Mouse (Mus musculus) forebrain, embryonic 15.5 days (tissue): ENCODE data around the gene Gm47996. TPM values are rescaled to one million over a fixed set of nuclear protein-coding genes. Genes with fewer than 3 reads are reported as not detected.

Experiments used
- ATAC-seq: fragments of 200-750 bp; cut with Nextera tagmentation; replicated peaks from 2 replicates; pipeline ENCODE4 v1.8.0; 2017; ENCODE audit warnings: mild to moderate bottlenecking, moderate TSS enrichment, moderate library complexity
- H3K27ac ChIP-seq: fragments of 300-500 bp; sonication (generic); replicated peaks from 2 replicates; pipeline ENCODE4 v1.5.1; 2015; ENCODE audit warnings: mild to moderate bottlenecking, inconsistent platforms
- H3K27me3 ChIP-seq: fragments of 300-500 bp; sonication (generic); 2 replicates; pipeline ENCODE4 v1.6.1; 2015; ENCODE audit warnings: inconsistent platforms
- H3K36me3 ChIP-seq: fragments of 300-500 bp; sonication (generic); 2 replicates; pipeline ENCODE4 v1.6.1; 2015; ENCODE audit warnings: mild to moderate bottlenecking, inconsistent platforms
- H3K4me1 ChIP-seq: fragments of 300-500 bp; sonication (generic); 2 replicates; pipeline ENCODE4 v1.6.1; 2015; ENCODE audit warnings: inconsistent platforms
- H3K4me2 ChIP-seq: fragments of 300-500 bp; sonication (generic); replicated peaks from 2 replicates; pipeline ENCODE4 v1.6.1; 2015; ENCODE audit warnings: mild to moderate bottlenecking, inconsistent platforms
- H3K4me3 ChIP-seq: fragments of 300-500 bp; sonication (generic); 2 replicates; pipeline ENCODE4 v1.5.1; 2015; ENCODE audit warnings: mild to moderate bottlenecking, inconsistent platforms
- H3K9ac ChIP-seq: fragments of 300-500 bp; sonication (generic); replicated peaks from 2 replicates; pipeline ENCODE4 v1.6.1; 2015; ENCODE audit warnings: mild to moderate bottlenecking, inconsistent platforms
- H3K9me3 ChIP-seq: fragments of 300-500 bp; sonication (generic); 2 replicates; pipeline ENCODE4 v1.6.1; 2016; ENCODE audit warnings: inconsistent platforms
- WGBS: fragments of 180-500 bp; shearing (Covaris S2); methylation state at CpG from one replicate; pipeline ENCODE4 v1.1.7; 2015; ENCODE audit warnings: mixed read lengths; 5-methylcytosine and 5-hydroxymethylcytosine counted together
- polyA plus RNA-seq: library from polyadenylated mRNA; unstranded; fragments of >200 nt; fragmentation: Nextera tagmentation; extraction: Ambion mirVana; gene quantifications from 2 replicates; pipeline ENCODE4 v1.2.1, GENCODE M21; 2015

Gm47996 gene
- polyA plus RNA-seq, 1 experiment from 2014 or later = not detected

GRCm38 (mm10) chr1:151235574-151235973 lies 25.6 kb downstream of the Gm47996 start:
- 0 out of 2 replicates have a peak, but pooled peaks cover 4% of the 10 kb centered on the region for H3K9me3 ChIP-seq
- H3K4me3 ChIP-seq = no peak overlapping the region
- no peaks in the 10 kb centered on the region for H3K36me3 ChIP-seq
- ATAC-seq = no peak
- H3K27ac ChIP-seq = no peak overlapping the region
- H3K27me3 ChIP-seq = no peaks in the 10 kb centered on the region
- WGBS = 10% methylated on average over 2 of the region's 2 CpGs
- H3K4me2 ChIP-seq = no peak overlapping the region
- H3K4me1 ChIP-seq = no peaks in the 10 kb centered on the region
- H3K9ac ChIP-seq = no peak overlapping the region

- H3K27ac ChIP-seq = no peak overlapping the region
- H3K4me2 ChIP-seq = no peak overlapping the region
- H3K27me3 ChIP-seq = no peaks in the 10 kb centered on the region
- no peak overlapping the region for H3K9ac ChIP-seq
- no peaks in the 10 kb centered on the region for H3K36me3 ChIP-seq
- no peak overlapping the region for H3K4me3 ChIP-seq
- H3K4me1 ChIP-seq = no peaks in the 10 kb centered on the region
- ATAC-seq = no peak
- H3K9me3 ChIP-seq = 0 out of 2 replicates have a peak, but pooled peaks cover 4% of the 10 kb centered on the region
- WGBS = 73% methylated on average over 13 of the region's 13 CpGs
Observed at GRCm38 (mm10) chr1:151236141-151236930, 26.4 kb downstream of the Gm47996 start.

GRCm38 (mm10) chr1:151237780-151238179 lies 27.8 kb downstream of the Gm47996 start:
- 90% methylated on average over 3 of the region's 3 CpGs for WGBS
- Histone ChIP-seq H3K27me3 (no peaks in the 10 kb centered on the region), H3K4me3 (no peak overlapping the region), H3K9ac (no peak overlapping the region), H3K27ac (no peak overlapping the region), H3K4me1 (no peaks in the 10 kb centered on the region), H3K4me2 (no peak overlapping the region), H3K9me3 (0 out of 2 replicates have a peak, but pooled peaks cover 4% of the 10 kb centered on the region), H3K36me3 (no peaks in the 10 kb centered on the region)
- no peak for ATAC-seq

- 87% methylated on average over 4 of the region's 4 CpGs for WGBS
- H3K9me3 ChIP-seq = 0 out of 2 replicates have a peak, but pooled peaks cover 4% of the 10 kb centered on the region
- H3K4me1 ChIP-seq = no peaks in the 10 kb centered on the region
- H3K4me2 ChIP-seq = no peak overlapping the region
- no peaks in the 10 kb centered on the region for H3K27me3 ChIP-seq
- no peak overlapping the region for H3K27ac ChIP-seq
- no peak overlapping the region for H3K9ac ChIP-seq
- H3K36me3 ChIP-seq = no peaks in the 10 kb centered on the region
- no peak for ATAC-seq
- H3K4me3 ChIP-seq = no peak overlapping the region
Observed at GRCm38 (mm10) chr1:151243332-151243731, 33.4 kb downstream of the Gm47996 start.

- 87% methylated on average over 5 of the region's 5 CpGs for WGBS
Observed at GRCm38 (mm10) chr1:151244013-151244412, 34.1 kb downstream of the Gm47996 start.

GRCm38 (mm10) chr1:151244761-151245160 lies 34.8 kb downstream of the Gm47996 start:
- no peak for ATAC-seq
- Histone ChIP-seq H3K9me3 (0 out of 2 replicates have a peak, but pooled peaks cover 4% of the 10 kb centered on the region), H3K4me3 (no peak overlapping the region), H3K4me2 (no peak overlapping the region), H3K4me1 (no peaks in the 10 kb centered on the region), H3K9ac (no peak overlapping the region), H3K27me3 (no peaks in the 10 kb centered on the region), H3K27ac (no peak overlapping the region), H3K36me3 (no peaks in the 10 kb centered on the region)
- WGBS = 94% methylated on average over 4 of the region's 4 CpGs

More at GRCm38 (mm10) chr1:151244013-151244412, 34.1 kb downstream of the Gm47996 start:
- Histone ChIP-seq H3K4me2 (no peak overlapping the region), H3K9me3 (0 out of 2 replicates have a peak, but pooled peaks cover 4% of the 10 kb centered on the region), H3K27ac (no peak overlapping the region), H3K4me1 (no peaks in the 10 kb centered on the region), H3K36me3 (no peaks in the 10 kb centered on the region), H3K27me3 (no peaks in the 10 kb centered on the region), H3K4me3 (no peak overlapping the region), H3K9ac (no peak overlapping the region)
- no peak for ATAC-seq

GRCm38 (mm10) chr1:151245165-151245564 lies 35.2 kb downstream of the Gm47996 start:
- no peak overlapping the region for H3K4me3 ChIP-seq

GRCm38 (mm10) chr1:151245846-151246245 lies 35.9 kb downstream of the Gm47996 start:
- 68% methylated on average over 2 of the region's 2 CpGs for WGBS
- H3K27ac ChIP-seq = no peak overlapping the region
- H3K9me3 ChIP-seq = no peaks in the 10 kb centered on the region
- H3K36me3 ChIP-seq = no peaks in the 10 kb centered on the region
- H3K4me2 ChIP-seq = no peak overlapping the region
- H3K4me3 ChIP-seq = no peak overlapping the region
- H3K9ac ChIP-seq = no peak overlapping the region
- no peaks in the 10 kb centered on the region for H3K4me1 ChIP-seq
- no peak for ATAC-seq
- no peaks in the 10 kb centered on the region for H3K27me3 ChIP-seq

More at GRCm38 (mm10) chr1:151245165-151245564, 35.2 kb downstream of the Gm47996 start:
- Histone ChIP-seq H3K36me3 (no peaks in the 10 kb centered on the region), H3K4me2 (no peak overlapping the region), H3K4me1 (no peaks in the 10 kb centered on the region), H3K9me3 (0 out of 2 replicates have a peak, but pooled peaks cover 3% of the 10 kb centered on the region), H3K27ac (no peak overlapping the region), H3K27me3 (no peaks in the 10 kb centered on the region), H3K9ac (no peak overlapping the region)
- WGBS = 91% methylated on average over 10 of the region's 10 CpGs
- ATAC-seq = no peak

- H3K4me1 ChIP-seq = 0 out of 2 replicates have a peak, but pooled peaks cover 2% of the 10 kb centered on the region
- H3K27ac ChIP-seq = no peak overlapping the region
- no peak for ATAC-seq
- H3K27me3 ChIP-seq = no peaks in the 10 kb centered on the region
- no peaks in the 10 kb centered on the region for H3K36me3 ChIP-seq
- H3K4me3 ChIP-seq = no peak overlapping the region
- WGBS = 89% methylated on average over 3 of the region's 3 CpGs
- no peak overlapping the region for H3K9ac ChIP-seq
- no peak overlapping the region for H3K4me2 ChIP-seq
- no peaks in the 10 kb centered on the region for H3K9me3 ChIP-seq
Observed at GRCm38 (mm10) chr1:151250109-151250508, 40.2 kb downstream of the Gm47996 start.

- Histone ChIP-seq H3K9ac (no peak overlapping the region), H3K27me3 (no peaks in the 10 kb centered on the region), H3K27ac (no peak overlapping the region), H3K4me1 (0 out of 2 replicates have a peak, but pooled peaks cover 2% of the 10 kb centered on the region), H3K4me2 (no peak overlapping the region), H3K9me3 (no peaks in the 10 kb centered on the region), H3K4me3 (no peak overlapping the region), H3K36me3 (no peaks in the 10 kb centered on the region)
- ATAC-seq = no peak
- 70% methylated on average over 18 of the region's 18 CpGs for WGBS
Observed at GRCm38 (mm10) chr1:151250529-151251193, 40.7 kb downstream of the Gm47996 start.

- Histone ChIP-seq H3K36me3 (no peaks in the 10 kb centered on the region), H3K27ac (no peak overlapping the region), H3K4me3 (no peak overlapping the region), H3K9me3 (no peaks in the 10 kb centered on the region), H3K27me3 (no peaks in the 10 kb centered on the region), H3K4me2 (no peak overlapping the region), H3K4me1 (0 out of 2 replicates have a peak, but pooled peaks cover 2% of the 10 kb centered on the region), H3K9ac (no peak overlapping the region)
- ATAC-seq = no peak
- WGBS = 85% methylated on average over 14 of the region's 14 CpGs
Observed at GRCm38 (mm10) chr1:151251194-151252010, 41.5 kb downstream of the Gm47996 start.
